ENCODE assay signal across 10 mouse cellular contexts in genomic region chr13:114855573-114856268, GRCm38 (mm10). TPM values are rescaled to one million over a fixed set of nuclear protein-coding genes. Genes with fewer than 3 reads are reported as not detected.
DNase-seq lines count a peak whose midpoint lies in the region; ATAC-seq and TF ChIP-seq lines count a peak whose summit lies in the region.
"Had no signal": no experiment of that assay in that cellular context is flagged by ENCODE, and none has a peak within 500 bp of the region (broad histone marks: within the 10 kb centered on the region; RNA-seq: fewer than 3 reads in every experiment).

No protein-coding gene starts in this region.

- H3K9ac ChIP-seq in ES-E14 (ENCODE audit: insufficient read depth, low read depth, low read length, poor library complexity, severe bottlenecking): 0 out of 2 replicates have a peak overlapping the region, but pooled peaks have one; percentile 10
- 0 out of 2 replicates have a peak overlapping the region, but pooled peaks have one; percentile 25 for H3K9ac ChIP-seq in forebrain, embryonic 16.5 days (replicated peaks; ENCODE audit: low read depth, low read length)
- peak overlapping the region; percentile 51; the same call in 1 of the 2 replicates for H3K9ac ChIP-seq in hindbrain, embryonic 12.5 days
- H3K9ac ChIP-seq: limb, embryonic 15.5 days; stomach, embryonic 15.5 days had no signal

- H3K9me3 ChIP-seq in ES-E14 (ENCODE audit: control insufficient read depth, insufficient read depth, low read depth, low read length): no peaks in the 10 kb centered on the region
- no peaks in the 10 kb centered on the region for H3K9me3 ChIP-seq in forebrain, embryonic 16.5 days (ENCODE audit: control insufficient read depth, low read length)
- H3K9me3 ChIP-seq in hindbrain, embryonic 12.5 days (replicated peaks): no peaks in the 10 kb centered on the region
- H3K9me3 ChIP-seq: limb, embryonic 15.5 days; stomach, embryonic 15.5 days had no signal

- DNase-seq in ES-E14 (ENCODE audit: low read depth, low spot score): no peak
- DNase-seq in skeletal muscle tissue, adult 2 months (ENCODE audit: low read depth, low spot score): peak; percentile 57
- no peak for DNase-seq in left cerebral cortex, adult 8-10 months (ENCODE audit: low spot score in 2 of 2)
- no peak for DNase-seq in urinary bladder, postnatal 36 days (ENCODE audit: low spot score in 2 of 2)

- no peaks in the 10 kb centered on the region for H3K36me3 ChIP-seq in ES-E14 (ENCODE audit: control insufficient read depth, insufficient read depth, low read length, poor library complexity, severe bottlenecking)
- H3K36me3 ChIP-seq in forebrain, embryonic 16.5 days (ENCODE audit: control insufficient read depth, insufficient read depth): no peaks in the 10 kb centered on the region
- no peaks in the 10 kb centered on the region for H3K36me3 ChIP-seq in hindbrain, embryonic 12.5 days
- H3K36me3 ChIP-seq: limb, embryonic 15.5 days; stomach, embryonic 15.5 days had no signal

- WGBS in forebrain, embryonic 16.5 days: 25% methylated on average over 15 of the region's 15 CpGs
- 20% methylated on average over 15 of the region's 15 CpGs for WGBS in hindbrain, embryonic 12.5 days

- H3K4me1 ChIP-seq in ES-E14 (ENCODE audit: control insufficient read depth in 2 of 2, insufficient read depth in 2 of 2, low read length in 2 of 2, poor library complexity in 1 of 2): no peaks in the 10 kb centered on the region
- H3K4me1 ChIP-seq in brown adipose tissue, adult 24 weeks (ENCODE audit: control insufficient read depth, insufficient read depth, insufficient read length, low read length): no peaks in the 10 kb centered on the region
- H3K4me1 ChIP-seq in forebrain, embryonic 16.5 days (replicated peaks; ENCODE audit: control insufficient read depth, insufficient read depth, low read length): peaks cover 8% of the 10 kb centered on the region
- H3K4me1 ChIP-seq in hindbrain, embryonic 12.5 days: 0 out of 2 replicates have a peak, but pooled peaks cover 3% of the 10 kb centered on the region
- H3K4me1 ChIP-seq: limb, embryonic 15.5 days had no signal

- in situ Hi-C loops in ES-E14 (cut with MboI; ENCODE audit: low sequenced_read_pairs in 2 of 2, unreplicated experiment in 2 of 2): no loop called here

- no peak overlapping the region for H3K27ac ChIP-seq in ES-E14 (ENCODE audit: insufficient read depth, low read depth, low read length, poor library complexity, severe bottlenecking)
- no peak overlapping the region for H3K27ac ChIP-seq in brown adipose tissue, adult 24 weeks (replicated peaks; ENCODE audit: low read depth, low read length)
- no peak overlapping the region for H3K27ac ChIP-seq in forebrain, embryonic 16.5 days (ENCODE audit: low read length)
- H3K27ac ChIP-seq in hindbrain, embryonic 12.5 days: no peak overlapping the region
- H3K27ac ChIP-seq: limb, embryonic 15.5 days; stomach, embryonic 15.5 days had no signal

- H3K27me3 ChIP-seq in forebrain, embryonic 16.5 days (replicated peaks; ENCODE audit: control insufficient read depth, insufficient read depth, low read length): no peaks in the 10 kb centered on the region
- H3K27me3 ChIP-seq in hindbrain, embryonic 12.5 days: no peaks in the 10 kb centered on the region
- H3K27me3 ChIP-seq: limb, embryonic 15.5 days; stomach, embryonic 15.5 days had no signal

- peak overlapping the region in 1 of 2 experiments; percentile 23; a peak in 1 of 4 replicates for H3K4me3 ChIP-seq in ES-E14 (ENCODE audit: insufficient read depth in 1 of 2, low read depth in 1 of 2, low read length in 2 of 2, poor library complexity in 1 of 2, severe bottlenecking in 1 of 2)
- H3K4me3 ChIP-seq in brown adipose tissue, adult 24 weeks (ENCODE audit: insufficient read depth, low read depth, low read length): peak overlapping the region; percentile 8
- H3K4me3 ChIP-seq in forebrain, embryonic 16.5 days (replicated peaks; ENCODE audit: low read length): no peak overlapping the region
- H3K4me3 ChIP-seq in hindbrain, embryonic 12.5 days: peak overlapping the region; percentile 3; the same call in 1 of the 2 replicates
- H3K4me3 ChIP-seq: limb, embryonic 15.5 days; stomach, embryonic 15.5 days had no signal

- peak; percentile 65; the same call in 1 of the 2 replicates for ATAC-seq in forebrain, embryonic 16.5 days
- ATAC-seq in hindbrain, embryonic 12.5 days (ENCODE audit: low FRiP score): peak; percentile 60; the same call in 1 of the 2 replicates
- ATAC-seq in megakaryocyte, adult 5-6 weeks (ENCODE audit: poor library complexity, severe bottlenecking): no peak

- H3K4me2 ChIP-seq in forebrain, embryonic 16.5 days (ENCODE audit: low read length): peak overlapping the region; percentile 13; the same call in 1 of the 2 replicates
- peak overlapping the region; percentile 39 for H3K4me2 ChIP-seq in hindbrain, embryonic 12.5 days (replicated peaks)
- H3K4me2 ChIP-seq: limb, embryonic 15.5 days; stomach, embryonic 15.5 days had no signal

TF ChIP-seq in ES-E14, 5 proteins besides CTCF, POLR2A, EP300 and RAD21:
- 0 out of 2 replicates have a peak, but pooled peaks have one; percentile 26 for TF ChIP-seq ZNF384 (IDR thresholded peaks at IDR 0.05; ENCODE audit: low read depth, low read length)
- no peak for TF ChIP-seq ZC3H11A (IDR thresholded peaks at IDR 0.05; ENCODE audit: borderline replicate concordance, low read depth, low read length)

RNA-seq across cellular contexts. Expression of gene Mocs2, which starts 37.7 kb away (rescaled TPM):
- total RNA-seq in ES-E14 (2012; rRNA removed): 18.8 and 27.7 TPM in 2 replicates
- polyA plus RNA-seq in brown adipose tissue, adult 24 weeks (2012; ENCODE audit: insufficient read depth, insufficient read length, missing spikeins): 185 and 259 TPM in 2 replicates
- polyA plus RNA-seq in forebrain, embryonic 16.5 days (2015; fragmentation: Nextera tagmentation; extraction: Ambion mirVana): 112 TPM in 2 replicates
- 80.4 and 84.6 TPM in 2 replicates for polyA plus RNA-seq in hindbrain, embryonic 12.5 days (2016; fragmentation: Nextera tagmentation; extraction: Ambion mirVana)
- total RNA-seq in left cerebral cortex, adult 8-10 months (2022): 10 to 100 TPM; 69.5 to 96.8 (median 80.7) TPM
- 33.2 and 37.4 TPM in 2 replicates for total RNA-seq in megakaryocyte, adult 5-6 weeks (2015)
- total RNA-seq in megakaryocyte, adult 5-6 weeks (2017): 33.5 and 43.9 TPM in 2 replicates
